Mouse (Mus musculus) testis, adult 2 months (tissue): ENCODE results near the gene Cyp2f2. TPM values are rescaled to one million over a fixed set of nuclear protein-coding genes. Genes with fewer than 3 reads are reported as not detected.

Experiments
- H3K27ac ChIP-seq: fragments of 200-500 bp; 2 replicates; pipeline ENCODE4 v1.5.1; 2012; ENCODE audit warnings: low read depth, low read length; ENCODE audit not compliant: control insufficient read depth, insufficient read depth
- H3K27me3 ChIP-seq: fragments of 200-500 bp; 2 replicates; pipeline ENCODE4 v1.6.1; 2012; ENCODE audit warnings: mild to moderate bottlenecking, low read length, moderate library complexity; ENCODE audit not compliant: control insufficient read depth, insufficient read depth
- H3K36me3 ChIP-seq: fragments of 200-500 bp; 2 replicates; pipeline ENCODE4 v1.6.1; 2012; ENCODE audit warnings: mild to moderate bottlenecking, low read length; ENCODE audit not compliant: control insufficient read depth, insufficient read depth
- H3K4me1 ChIP-seq: fragments of 200-500 bp; 2 replicates; pipeline ENCODE4 v1.6.1; 2012; ENCODE audit warnings: low read length; ENCODE audit not compliant: control insufficient read depth, insufficient read depth
- H3K4me3 ChIP-seq: fragments of 200-500 bp; 2 replicates; pipeline ENCODE4 v1.5.1; 2012; ENCODE audit warnings: low read depth, mild to moderate bottlenecking, low read length, moderate library complexity, mixed read lengths; ENCODE audit not compliant: control insufficient read depth
- CTCF ChIP-seq: fragments of 200-500 bp; IDR thresholded peaks from 2 replicates; pipeline ENCODE4 v1.5.1; 2012; ENCODE audit warnings: low read depth, mild to moderate bottlenecking, inconsistent platforms, low read length, moderate library complexity; ENCODE audit not compliant: control insufficient read depth, insufficient read depth, insufficient replicate concordance
- POLR2A ChIP-seq: fragments of 200-500 bp; IDR thresholded peaks from 2 replicates; pipeline ENCODE4 v1.6.1; 2012; ENCODE audit warnings: low read depth, mild to moderate bottlenecking, inconsistent platforms, low read length, moderate library complexity; ENCODE audit not compliant: control insufficient read depth
- polyA plus RNA-seq: library from polyadenylated mRNA; depleted of rRNA; stranded (reverse); fragments of >200 nt; gene quantifications from 2 replicates; pipeline ENCODE4 v1.2.3, GENCODE M21; 2012

The Cyp2f2 gene
- polyA plus RNA-seq, 1 experiment: 1.2 TPM

- H3K27me3 ChIP-seq: no peaks in the 10 kb centered on the region
- peaks cover 26% of the 10 kb centered on the region for H3K4me1 ChIP-seq
- H3K4me3 ChIP-seq: no peak overlapping the region; the same call in 1 of the 2 replicates
- TF ChIP-seq CTCF (no peak), POLR2A (no peak)
- H3K36me3 ChIP-seq: peaks cover 2% of the 10 kb centered on the region
- H3K27ac ChIP-seq: no peak overlapping the region
Observed at GRCm38 (mm10) chr7:27163450-27163805, 43.7 kb downstream of the Cyp2f2 start.

- no peak overlapping the region for H3K27ac ChIP-seq
- H3K36me3 ChIP-seq: peaks cover 2% of the 10 kb centered on the region
- H3K27me3 ChIP-seq: no peaks in the 10 kb centered on the region
- H3K4me1 ChIP-seq: peaks cover 27% of the 10 kb centered on the region
- peak overlapping the region; percentile 87 for H3K4me3 ChIP-seq
- TF ChIP-seq CTCF (no peak), POLR2A (no peak)
Observed at GRCm38 (mm10) chr7:27164112-27164947, 44.6 kb downstream of the Cyp2f2 start.

DNA sequence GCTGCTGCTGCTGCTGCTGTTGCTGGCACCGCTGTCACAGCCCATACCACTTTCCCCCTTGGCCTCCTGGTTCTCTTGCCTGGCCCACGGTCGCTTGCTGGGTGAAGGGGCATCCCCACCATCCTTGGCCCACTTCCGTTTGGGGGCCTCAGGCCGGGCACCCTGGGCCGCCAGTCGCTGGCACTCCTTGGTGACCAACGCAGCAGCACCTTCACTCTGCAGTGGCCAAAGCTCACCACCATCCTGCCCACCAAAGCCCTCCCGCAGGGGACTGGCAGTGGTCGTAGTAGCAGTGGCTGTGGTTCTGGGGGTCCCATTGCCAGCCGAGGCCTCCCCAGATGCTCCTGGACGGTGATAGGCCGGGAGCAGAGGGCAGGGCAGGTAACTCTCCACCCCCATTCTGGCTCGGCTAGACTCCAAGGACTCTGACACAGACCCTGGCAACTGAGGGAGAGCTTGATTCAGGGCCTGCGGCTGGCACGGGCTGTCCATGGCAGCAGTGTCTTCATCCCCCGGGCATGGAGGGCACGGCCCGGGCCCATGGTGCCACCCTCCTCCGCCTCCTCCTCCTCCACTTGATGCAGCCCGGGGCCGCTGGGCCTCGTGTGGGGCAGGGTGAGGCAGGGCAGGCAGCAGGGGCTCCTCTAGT lies 45.4 kb downstream of the Cyp2f2 start:
- no peaks in the 10 kb centered on the region for H3K27me3 ChIP-seq
- H3K4me3 ChIP-seq: peak overlapping the region; percentile 87
- H3K4me1 ChIP-seq: peaks cover 26% of the 10 kb centered on the region
- peak overlapping the region; percentile 99 for H3K27ac ChIP-seq
- TF ChIP-seq CTCF (no peak), POLR2A (peak; percentile 35)
- no peaks in the 10 kb centered on the region; the same call in none of the 2 replicates for H3K36me3 ChIP-seq

DNA sequence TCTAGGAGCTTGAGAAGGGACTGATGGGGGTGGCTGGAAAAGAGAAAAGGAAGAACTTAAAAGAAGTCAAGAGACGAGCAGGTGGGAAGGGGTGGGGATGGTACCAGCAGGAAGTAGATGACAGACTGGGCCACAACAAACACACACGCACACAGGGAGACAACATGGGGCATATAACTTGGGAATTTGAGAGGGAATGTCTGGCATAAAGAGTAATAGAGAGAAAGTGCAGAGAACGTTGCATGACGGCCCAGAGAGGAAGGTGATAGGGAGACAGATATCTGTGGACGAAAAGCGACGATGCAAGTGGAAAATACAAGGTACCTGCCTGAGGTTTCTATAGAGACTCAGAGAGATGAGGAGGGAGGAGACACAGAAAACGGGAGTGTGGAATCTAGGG lies 46.0 kb downstream of the Cyp2f2 start:
- H3K4me1 ChIP-seq: peaks cover 24% of the 10 kb centered on the region
- H3K27ac ChIP-seq: peak overlapping the region; percentile 99
- TF ChIP-seq POLR2A (no peak), CTCF (no peak)
- H3K36me3 ChIP-seq: no peaks in the 10 kb centered on the region; the same call in 1 of the 2 replicates
- peak overlapping the region; percentile 87 for H3K4me3 ChIP-seq
- no peaks in the 10 kb centered on the region for H3K27me3 ChIP-seq

GRCm38 (mm10) chr7:27166229-27166613 lies 46.5 kb downstream of the Cyp2f2 start:
- TF ChIP-seq CTCF (no peak), POLR2A (peak; percentile 82)
- peak overlapping the region; percentile 87 for H3K4me3 ChIP-seq
- H3K27ac ChIP-seq: peak overlapping the region; percentile 99
- no peaks in the 10 kb centered on the region; the same call in 1 of the 2 replicates for H3K36me3 ChIP-seq
- peaks cover 24% of the 10 kb centered on the region for H3K4me1 ChIP-seq
- H3K27me3 ChIP-seq: no peaks in the 10 kb centered on the region

- TF ChIP-seq CTCF (0 out of 2 replicates have a peak, but pooled peaks have one; percentile 11), POLR2A (peak; percentile 5)
- Histone ChIP-seq H3K4me1 (peaks cover 24% of the 10 kb centered on the region), H3K27me3 (no peaks in the 10 kb centered on the region), H3K27ac (peak within 1 kb of the TSS; percentile 99), H3K4me3 (peak within 1 kb of the TSS; percentile 87), H3K36me3 (no peaks in the 10 kb centered on the region; the same call in 1 of the 2 replicates)
Observed at GRCm38 (mm10) chr7:27166614-27167474, 47.1 kb downstream of the Cyp2f2 start, which contains the start of gene Egln2. Egln2 (minus strand) TSS chr7:27166802.
